Mouse (Mus musculus) cerebellum, postnatal 25 days (tissue): ENCODE data around the gene Olfr202.
"Not testable (repeated sequence)": the region's sequence is repeated elsewhere in the genome, so short reads cannot be mapped to it uniquely, and the experiment has no call there.

Experiments used
- DNase-seq, 2 experiments: peaks; one replicate each; pipeline ENCODE4 v3.0.0; 2021; ENCODE audit warnings: mixed read lengths in 2 of 2

Olfr202 gene

GRCm38 (mm10) chr16:59286693-59287092 is at the start of gene Olfr202:
TSS of gene Olfr202 (minus strand) at chr16:59286793.
- no peak for DNase-seq

- DNase-seq = no peak
Measured at GRCm38 (mm10) chr16:59331038-59331437, 44.4 kb upstream of the Olfr202 start, which contains the start of gene Olfr205. TSS of gene Olfr205 (minus strand) at chr16:59331138.

GRCm38 (mm10) chr16:59323262-59323661 is 36.7 kb upstream of the Olfr202 start:
- not testable (repeated sequence) for DNase-seq

GRCm38 (mm10) chr16:59318148-59318547 is 31.6 kb upstream of the Olfr202 start, which contains the start of gene Olfr204:
TSS of gene Olfr204 (minus strand) at chr16:59318248.
- no peak for DNase-seq

- no peak for DNase-seq
Measured at GRCm38 (mm10) chr16:59298581-59298980, 12.0 kb upstream of the Olfr202 start, which contains the start of gene Olfr203. TSS of gene Olfr203 (plus strand) at chr16:59298881.

GRCm38 (mm10) chr16:59287576-59287975 is 983 bp upstream of the Olfr202 start:
- DNase-seq = not testable (repeated sequence)

- DNase-seq = no peak
Measured at GRCm38 (mm10) chr16:59283476-59283875, 3.1 kb downstream of the Olfr202 start.

- no peak for DNase-seq
Measured at GRCm38 (mm10) chr16:59280542-59280941, 6.1 kb downstream of the Olfr202 start.

GRCm38 (mm10) chr16:59272532-59272931 is 14.1 kb downstream of the Olfr202 start, which contains the start of gene Olfr201:
TSS of gene Olfr201 (minus strand) at chr16:59272632.
- DNase-seq = not testable (repeated sequence)

GRCm38 (mm10) chr16:59269097-59269496 is 17.5 kb downstream of the Olfr202 start:
- not testable (repeated sequence) for DNase-seq

GRCm38 (mm10) chr16:59249684-59250083 is 36.9 kb downstream of the Olfr202 start:
- DNase-seq = no peak
